Mouse (Mus musculus) CH12.LX (cell line): ENCODE results near the gene Arf4.

Experiments
- CTCF ChIP-seq, 2 experiments: IDR thresholded peaks in 1 of 2; conservative IDR thresholded peaks in 1 of 2; 2 replicates each; pipeline ENCODE4 v1.5.1; 2011 to 2012; ENCODE audit warnings: low read depth in 2 of 2, low read length in 2 of 2, improper control_type of control experiment in 1 of 2, inconsistent platforms in 1 of 2, mild to moderate bottlenecking in 1 of 2, moderate library complexity in 1 of 2
- MXI1 ChIP-seq: IDR thresholded peaks from 2 replicates; pipeline ENCODE4 v1.6.1; 2011; ENCODE audit warnings: mild to moderate bottlenecking, low read depth, low read length, improper control_type of control experiment
- NRF1 ChIP-seq: IDR thresholded peaks from 2 replicates; pipeline ENCODE4 v1.6.1; 2014; ENCODE audit warnings: low read depth, mild to moderate bottlenecking, inconsistent platforms, low read length, improper control_type of control experiment, moderate library complexity
- POLR2A ChIP-seq: IDR thresholded peaks from 2 replicates; pipeline ENCODE4 v1.6.1; 2011; ENCODE audit warnings: low read depth, mild to moderate bottlenecking, improper control_type of control experiment, low read length
- POLR2AphosphoS2 ChIP-seq: IDR thresholded peaks from 2 replicates; pipeline ENCODE4 v1.6.1; 2011; ENCODE audit warnings: low read depth, low read length, improper control_type of control experiment

DNA sequence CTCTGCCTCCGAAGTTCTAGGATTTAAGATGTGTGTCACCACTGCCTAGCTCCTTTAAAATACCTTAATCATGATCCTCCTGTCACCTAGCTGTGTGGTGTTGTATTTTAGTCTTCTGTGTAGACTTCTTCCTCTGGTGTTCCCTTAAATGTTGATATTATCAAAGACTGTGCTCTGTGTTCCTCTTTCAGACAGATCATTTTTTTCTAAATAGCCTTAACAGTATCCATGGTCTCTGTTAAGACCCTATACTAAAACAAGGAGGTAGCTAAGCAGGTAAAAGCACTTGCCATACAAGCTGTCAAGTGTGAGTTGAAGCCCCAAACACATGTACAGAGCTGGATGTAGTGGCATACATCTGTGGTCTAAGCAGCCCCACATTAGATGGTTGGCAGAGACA, 28.2 kb upstream of the Arf4 start:
- no peak for TF ChIP-seq POLR2AphosphoS2
- TF ChIP-seq POLR2A, result no peak
- TF ChIP-seq MXI1, result no peak
- no peak for TF ChIP-seq NRF1
- TF ChIP-seq CTCF (conservative IDR thresholded peaks at IDR 0.05 in 1 of 2, IDR thresholded peaks at IDR 0.05 in 1 of 2; ENCODE audit: low read depth in 2 of 2, low read length in 2 of 2), result no peak
